ENCODE assay signal across 9 mouse cellular contexts in genomic region chr14:50799502-50800259, GRCm38 (mm10). TPM values are rescaled to one million over a fixed set of nuclear protein-coding genes. Genes with fewer than 3 reads are reported as not detected.
DNase-seq lines count a peak whose midpoint lies in the region; ATAC-seq lines count a peak whose summit lies in the region.
"Had no signal": no experiment of that assay in that cellular context is flagged by ENCODE, and none has a peak within 500 bp of the region (broad histone marks: within the 10 kb centered on the region; RNA-seq: fewer than 3 reads in every experiment).

No protein-coding gene starts in this region.

- under 1% methylated on average over 3 of the region's 3 CpGs for WGBS in hindbrain, embryonic 15.5 days
- WGBS in limb, embryonic 10.5 days = 7% methylated on average over 3 of the region's 3 CpGs

- H3K4me3 ChIP-seq in hindbrain, embryonic 15.5 days = no peak overlapping the region
- H3K4me3 ChIP-seq in limb, embryonic 10.5 days = no peak overlapping the region

- no peaks in the 10 kb centered on the region for H3K27me3 ChIP-seq in hindbrain, embryonic 15.5 days
- no peaks in the 10 kb centered on the region for H3K27me3 ChIP-seq in limb, embryonic 10.5 days (ENCODE audit: low read depth, poor library complexity, severe bottlenecking)

- peak; percentile 38; the same call in 1 of the 2 replicates for ATAC-seq in hindbrain, embryonic 15.5 days (ENCODE audit: low FRiP score, low read depth)
- peak; percentile 20; the same call in 1 of the 2 replicates for ATAC-seq in monocyte, adult 5-6 weeks (replicated peaks; ENCODE audit: insufficient number of reproducible peaks, low FRiP score, low TSS enrichment, poor library complexity, severe bottlenecking)

- no peaks in the 10 kb centered on the region for H3K36me3 ChIP-seq in hindbrain, embryonic 15.5 days
- H3K36me3 ChIP-seq in limb, embryonic 10.5 days = no peaks in the 10 kb centered on the region

- DNase-seq in heart, adult 8-10 months (ENCODE audit: low spot score) = peak; percentile 53
- no peak for DNase-seq in heart, postnatal 25 days (ENCODE audit: low spot score)
- peak; percentile 75 for DNase-seq in NIH3T3 (ENCODE audit: low read depth)
- peak; percentile 40 for DNase-seq in embryo, embryonic 11.5 days (ENCODE audit: low read depth, low spot score)
- DNase-seq in limb, embryonic 10.5 days (ENCODE audit: low spot score) = peak; percentile 37
- no peak for DNase-seq in testis, postnatal 10 days (ENCODE audit: low spot score)

- H3K27ac ChIP-seq in hindbrain, embryonic 15.5 days (replicated peaks) = no peak overlapping the region
- H3K27ac ChIP-seq in limb, embryonic 10.5 days = no peak overlapping the region

- H3K4me2 ChIP-seq in hindbrain, embryonic 15.5 days = no peak overlapping the region

- no peaks in the 10 kb centered on the region for H3K4me1 ChIP-seq in hindbrain, embryonic 15.5 days (replicated peaks)
- H3K4me1 ChIP-seq in limb, embryonic 10.5 days = no peaks in the 10 kb centered on the region

- H3K9ac ChIP-seq in hindbrain, embryonic 15.5 days = no peak overlapping the region

- no peaks in the 10 kb centered on the region for H3K9me3 ChIP-seq in hindbrain, embryonic 15.5 days
- no peaks in the 10 kb centered on the region for H3K9me3 ChIP-seq in limb, embryonic 10.5 days (replicated peaks)

- intact Hi-C loops in heart, postnatal 25 days (cut with DNase I) = loop anchor here (2.0 kb wide), 1 partner anchor 299 kb away; no protein-coding TSS in a partner anchor

RNA-seq across cellular contexts. Expression of gene Ccnb1ip1, which starts 7.9 kb away (rescaled TPM):
- under 1 TPM in 1 of 4 experiments, not detected in 3; 0.47 TPM for total RNA-seq in heart, adult 8-10 months (2022)
- under 1 TPM in 1 of 2 experiments, not detected in 1; 0.39 TPM for total RNA-seq in heart, postnatal 25 days (2021)
- polyA plus RNA-seq in hindbrain, embryonic 15.5 days (2015; fragmentation: Nextera tagmentation; extraction: Ambion mirVana) = not detected in 2 replicates
- polyA plus RNA-seq in limb, embryonic 10.5 days (2016; fragmentation: Nextera tagmentation; extraction: Ambion mirVana) = not detected in 2 replicates
- total RNA-seq in monocyte, adult 5-6 weeks (2017) = not detected in 3 replicates

RNA-seq across cellular contexts. Expression of gene Parp2, which starts 8.0 kb away (rescaled TPM):
- total RNA-seq in heart, adult 8-10 months (2022) = 10 to 100 TPM; 11.6 to 16.2 (median 13.0) TPM
- total RNA-seq in heart, postnatal 25 days (2021) = 10 to 100 TPM; 13.4 to 16.0 TPM
- polyA plus RNA-seq in hindbrain, embryonic 15.5 days (2015; fragmentation: Nextera tagmentation; extraction: Ambion mirVana) = 44.3 and 45.4 TPM in 2 replicates
- polyA plus RNA-seq in limb, embryonic 10.5 days (2016; fragmentation: Nextera tagmentation; extraction: Ambion mirVana) = 63.3 and 77.2 TPM in 2 replicates
- 85.4 to 96.9 TPM (median 86.6 TPM) in 3 replicates for total RNA-seq in monocyte, adult 5-6 weeks (2017)

RNA-seq across cellular contexts. Expression of gene Ttc5, which starts 14.4 kb away (rescaled TPM):
- total RNA-seq in heart, adult 8-10 months (2022) = 10 to 100 TPM; 11.9 to 17.8 (median 13.6) TPM
- total RNA-seq in heart, postnatal 25 days (2021) = 10 to 100 TPM; 16.2 to 17.0 TPM
- 121 and 127 TPM in 2 replicates for polyA plus RNA-seq in hindbrain, embryonic 15.5 days (2015; fragmentation: Nextera tagmentation; extraction: Ambion mirVana)
- polyA plus RNA-seq in limb, embryonic 10.5 days (2016; fragmentation: Nextera tagmentation; extraction: Ambion mirVana) = 91.9 and 96.1 TPM in 2 replicates
- total RNA-seq in monocyte, adult 5-6 weeks (2017) = 55.8 to 70.2 TPM (median 65.8 TPM) in 3 replicates

RNA-seq across cellular contexts. Expression of gene Olfr749, which starts 54.8 kb away (rescaled TPM):
- not detected for total RNA-seq in heart, adult 8-10 months (2022)
- not detected for total RNA-seq in heart, postnatal 25 days (2021)
- not detected in 2 replicates for polyA plus RNA-seq in hindbrain, embryonic 15.5 days (2015; fragmentation: Nextera tagmentation; extraction: Ambion mirVana)
- not detected in 2 replicates for polyA plus RNA-seq in limb, embryonic 10.5 days (2016; fragmentation: Nextera tagmentation; extraction: Ambion mirVana)
- total RNA-seq in monocyte, adult 5-6 weeks (2017) = not detected in 3 replicates
- polyA plus RNA-seq: testis, adult 2 months had no signal

Comparison
In these comparisons a context has a peak if more than half of its experiments do, and no peak if none do; other contexts are left out.
1. DNase-seq: peak in heart, adult 8-10 months (single experiment), NIH3T3 (single experiment), embryo, embryonic 11.5 days (single experiment) and limb, embryonic 10.5 days (single experiment); none in heart, postnatal 25 days (single experiment) and testis, postnatal 10 days (single experiment).